In genomic region chr4:82344787-82345186, GRCm38 (mm10) we compare ENCODE assay signal across 9 mouse cellular contexts.
DNase-seq lines count a peak whose midpoint lies in the region; ATAC-seq and TF ChIP-seq lines count a peak whose summit lies in the region.
"Had no signal": no experiment of that assay in that cellular context is flagged by ENCODE, and none has a peak within 500 bp of the region (broad histone marks: within the 10 kb centered on the region; RNA-seq: fewer than 3 reads in every experiment).

No protein-coding gene starts in this region.

- ATAC-seq in hindbrain, embryonic 13.5 days (ENCODE audit: low FRiP score): peak; percentile 82
- no peak for ATAC-seq in limb, embryonic 15.5 days (ENCODE audit: insufficient number of reproducible peaks, low FRiP score, low TSS enrichment, low read depth)

- WGBS in hindbrain, embryonic 13.5 days: 5% methylated on average over 4 of the region's 4 CpGs
- 6% methylated on average over 4 of the region's 4 CpGs for WGBS in limb, embryonic 15.5 days
- WGBS in thymus, adult 2 months: 68% methylated on average over 4 of the region's 4 CpGs

- H3K27ac ChIP-seq in hindbrain, embryonic 13.5 days: peak overlapping the region; percentile 72
- peak overlapping the region; percentile 75 for H3K27ac ChIP-seq in limb, embryonic 15.5 days
- H3K27ac ChIP-seq in thymus, adult 2 months (ENCODE audit: control insufficient read depth, insufficient read depth, low read length): no peak overlapping the region

- H3K4me3 ChIP-seq in hindbrain, embryonic 13.5 days: no peak overlapping the region
- no peak overlapping the region for H3K4me3 ChIP-seq in limb, embryonic 15.5 days
- H3K4me3 ChIP-seq in thymus, adult 2 months (ENCODE audit: control insufficient read depth, insufficient read depth, low read length): no peak overlapping the region
- H3K4me3 ChIP-seq: erythroblast, embryonic 14.5 days had no signal

- no peak for TF ChIP-seq POLR2A in thymus, adult 2 months (IDR thresholded peaks at IDR 0.05; ENCODE audit: control insufficient read depth, extremely low read depth, insufficient read depth, low read length, poor library complexity)

- no peak for TF ChIP-seq CTCF in thymus, adult 2 months (IDR thresholded peaks at IDR 0.05; ENCODE audit: borderline replicate concordance, control insufficient read depth, extremely low read depth, insufficient read depth, low read length, poor library complexity)

- H3K9ac ChIP-seq in hindbrain, embryonic 13.5 days: no peak overlapping the region
- no peak overlapping the region for H3K9ac ChIP-seq in limb, embryonic 15.5 days

- H3K9me3 ChIP-seq in hindbrain, embryonic 13.5 days: no peaks in the 10 kb centered on the region
- H3K9me3 ChIP-seq in limb, embryonic 15.5 days: no peaks in the 10 kb centered on the region

- H3K36me3 ChIP-seq in hindbrain, embryonic 13.5 days: 0 out of 2 replicates have a peak, but pooled peaks cover 1% of the 10 kb centered on the region
- peaks cover 17% of the 10 kb centered on the region for H3K36me3 ChIP-seq in limb, embryonic 15.5 days
- H3K36me3 ChIP-seq in thymus, adult 2 months (ENCODE audit: control insufficient read depth, insufficient read depth, low read length): no peaks in the 10 kb centered on the region

- no peaks in the 10 kb centered on the region for H3K27me3 ChIP-seq in hindbrain, embryonic 13.5 days
- no peaks in the 10 kb centered on the region for H3K27me3 ChIP-seq in limb, embryonic 15.5 days
- no peaks in the 10 kb centered on the region for H3K27me3 ChIP-seq in thymus, adult 2 months (ENCODE audit: control insufficient read depth, insufficient read depth, low read length)

- H3K4me2 ChIP-seq in hindbrain, embryonic 13.5 days: no peak overlapping the region
- no peak overlapping the region for H3K4me2 ChIP-seq in limb, embryonic 15.5 days

- H3K4me1 ChIP-seq in hindbrain, embryonic 13.5 days (replicated peaks): peaks cover 25% of the 10 kb centered on the region
- peaks cover 19% of the 10 kb centered on the region for H3K4me1 ChIP-seq in limb, embryonic 15.5 days
- no peaks in the 10 kb centered on the region for H3K4me1 ChIP-seq in thymus, adult 2 months (replicated peaks; ENCODE audit: control insufficient read depth, insufficient read depth, low read length)

- DNase-seq in cerebellum, postnatal 10 days: peak; percentile 51 to 66
- no peak for DNase-seq in cerebellum, adult 11-12 months
- DNase-seq in adrenal gland, postnatal 10 days: peak; percentile 84
- peak; percentile 59 for DNase-seq in forelimb bud, embryonic 11.5 days (ENCODE audit: low read depth, low spot score)
- DNase-seq in ovary, postnatal 10 days (ENCODE audit: low spot score): peak; percentile 27
- DNase-seq in thymus, adult 2 months: no peak

Comparison
In these comparisons a context has a peak if more than half of its experiments do, and no peak if none do; other contexts are left out.
1. DNase-seq: peak in cerebellum, postnatal 10 days (2 of 2), adrenal gland, postnatal 10 days (single experiment), forelimb bud, embryonic 11.5 days (single experiment) and ovary, postnatal 10 days (single experiment); none in cerebellum, adult 11-12 months (single experiment) and thymus, adult 2 months (single experiment).